In the genomic region with DNA sequence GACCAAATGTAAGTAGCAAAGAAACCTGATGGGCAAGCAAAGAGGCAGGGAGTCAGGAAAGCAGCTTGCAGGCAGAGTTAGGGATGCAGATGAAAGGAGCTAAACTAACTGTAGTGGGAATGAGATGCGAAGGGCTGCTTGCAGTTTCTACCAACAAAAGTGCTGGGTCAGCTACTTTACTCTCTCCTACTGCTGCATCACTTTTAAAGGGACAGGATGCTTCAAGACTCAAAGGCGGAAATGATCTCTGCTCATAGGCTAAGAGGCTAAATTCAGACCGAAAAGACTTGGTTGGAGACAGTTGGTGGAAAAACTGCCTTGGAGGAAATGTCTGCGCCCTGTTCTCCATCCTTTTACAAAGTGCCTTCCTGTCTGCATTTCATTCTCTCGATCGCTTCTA, we compare ENCODE assay signal across 8 mouse cellular contexts. TPM values are rescaled to one million over a fixed set of nuclear protein-coding genes. Genes with fewer than 3 reads are reported as not detected.
A peak's percentile ranks its signal among the peaks of the same experiment; 100 is the strongest.
DNase-seq lines count a peak whose midpoint lies in the region; TF ChIP-seq lines count a peak whose summit lies in the region.

No protein-coding gene starts in this region.

- peak overlapping the region; percentile 71 for H3K4me3 ChIP-seq in embryonic facial prominence, embryonic 10.5 days
- peak overlapping the region; percentile 69 for H3K4me3 ChIP-seq in myocyte

- no peak for TF ChIP-seq POLR2A in myocyte (IDR thresholded peaks at IDR 0.05; ENCODE audit: insufficient read length, low read depth)

- no peaks in the 10 kb centered on the region for H3K9me3 ChIP-seq in embryonic facial prominence, embryonic 10.5 days

- WGBS in embryonic facial prominence, embryonic 10.5 days: 3% methylated on average over 6 of the region's 6 CpGs

- H3K4me1 ChIP-seq in embryonic facial prominence, embryonic 10.5 days: peaks cover 48% of the 10 kb centered on the region

- H3ac ChIP-seq in myocyte (ENCODE audit: control insufficient read depth, insufficient read length): no peak overlapping the region

- peak; percentile 49 for DNase-seq in kidney, adult 9 months
- no peak for DNase-seq in kidney, postnatal 4 days
- DNase-seq in embryonic facial prominence, embryonic 10.5 days (ENCODE audit: low spot score): no peak
- peak; percentile 44 for DNase-seq in induced T-regulatory cell, adult 2 months (ENCODE audit: low read depth)
- no peak for DNase-seq in frontal cortex, postnatal 14 days (ENCODE audit: low spot score in 2 of 2)
- DNase-seq in left cerebral cortex, adult 11 months (ENCODE audit: low spot score): no peak
- DNase-seq in spleen, postnatal 4 days (ENCODE audit: low spot score in 2 of 2): no peak

- H3K27me3 ChIP-seq in embryonic facial prominence, embryonic 10.5 days (replicated peaks; ENCODE audit: low read depth, poor library complexity, severe bottlenecking): peaks cover 69% of the 10 kb centered on the region
- H3K27me3 ChIP-seq in myocyte (ENCODE audit: control insufficient read depth, insufficient read depth, insufficient read length): no peaks in the 10 kb centered on the region

- H3K36me3 ChIP-seq in embryonic facial prominence, embryonic 10.5 days (replicated peaks): no peaks in the 10 kb centered on the region
- H3K36me3 ChIP-seq in myocyte (ENCODE audit: control insufficient read depth, insufficient read depth): no peaks in the 10 kb centered on the region

- no peaks in the 10 kb centered on the region for H3K79me2 ChIP-seq in myocyte (ENCODE audit: control insufficient read depth, insufficient read depth)

- H3K27ac ChIP-seq in embryonic facial prominence, embryonic 10.5 days (replicated peaks): no peak overlapping the region

- H3K4me2 ChIP-seq in myocyte (ENCODE audit: low read depth): peak overlapping the region; percentile 97

TF ChIP-seq in myocyte, 11 proteins besides CTCF, POLR2A, EP300 and RAD21:
- no peak for TF ChIP-seq MYOD1 (IDR thresholded peaks at IDR 0.05; ENCODE audit: control insufficient read depth in 1 of 3, insufficient read length in 2 of 3, low read depth in 2 of 3)
- no peak for TF ChIP-seq REST (IDR thresholded peaks at IDR 0.05; ENCODE audit: insufficient read depth, insufficient read length)
- no peak for TF ChIP-seq TCF12 (IDR thresholded peaks at IDR 0.05; ENCODE audit: insufficient read depth, poor library complexity, severe bottlenecking)
- no peak for TF ChIP-seq USF1 (IDR thresholded peaks at IDR 0.05; ENCODE audit: low read depth)
- TF ChIP-seq E2F4 (IDR thresholded peaks at IDR 0.05; ENCODE audit: insufficient read depth): no peak
- TF ChIP-seq MAX (IDR thresholded peaks at IDR 0.05; ENCODE audit: low read depth): no peak
- TF ChIP-seq SRF (IDR thresholded peaks at IDR 0.05; ENCODE audit: control insufficient read depth, insufficient read length, low read depth): no peak
- no peak for TF ChIP-seq MYOG (IDR thresholded peaks at IDR 0.05; ENCODE audit: control insufficient read depth in 1 of 3, insufficient read depth in 1 of 3, insufficient read length in 2 of 3, low read depth in 2 of 3)
- TF ChIP-seq TCF3 (IDR thresholded peaks at IDR 0.05; ENCODE audit: insufficient read length, low read depth): no peak
- TF ChIP-seq CEBPB (IDR thresholded peaks at IDR 0.05; ENCODE audit: insufficient read depth, poor library complexity, severe bottlenecking): no peak
- TF ChIP-seq POLR2AphosphoS2 (IDR thresholded peaks at IDR 0.05; ENCODE audit: insufficient read length, low read depth): no peak

RNA-seq across cellular contexts. Expression of gene Fgf9, which starts 0.4 kb away (rescaled TPM):
- polyA plus RNA-seq in embryonic facial prominence, embryonic 10.5 days (2016; fragmentation: Nextera tagmentation; extraction: Ambion mirVana): 5.7 and 6.5 TPM in 2 replicates
- polyA plus RNA-seq in myocyte (2012; fragmentation: generic; extraction: Trizol): 6.0 TPM

Comparison
In these comparisons a context has a peak if more than half of its experiments do, and no peak if none do; other contexts are left out.
1. DNase-seq: peak in kidney, adult 9 months (single experiment) and induced T-regulatory cell, adult 2 months (single experiment); none in kidney, postnatal 4 days (0 of 2), embryonic facial prominence, embryonic 10.5 days (single experiment), frontal cortex, postnatal 14 days (0 of 2), left cerebral cortex, adult 11 months (single experiment) and spleen, postnatal 4 days (0 of 2).